Mouse (Mus musculus) cerebellum, postnatal 25 days (tissue): ENCODE measurements around the gene Invs.
"Not testable (repeated sequence)": the region's sequence is repeated elsewhere in the genome, so short reads cannot be mapped to it uniquely, and the experiment has no call there.

Source experiments
- DNase-seq, 2 experiments: peaks; one replicate each; pipeline ENCODE4 v3.0.0; 2021; ENCODE audit warnings: mixed read lengths in 2 of 2

Invs gene

DNA sequence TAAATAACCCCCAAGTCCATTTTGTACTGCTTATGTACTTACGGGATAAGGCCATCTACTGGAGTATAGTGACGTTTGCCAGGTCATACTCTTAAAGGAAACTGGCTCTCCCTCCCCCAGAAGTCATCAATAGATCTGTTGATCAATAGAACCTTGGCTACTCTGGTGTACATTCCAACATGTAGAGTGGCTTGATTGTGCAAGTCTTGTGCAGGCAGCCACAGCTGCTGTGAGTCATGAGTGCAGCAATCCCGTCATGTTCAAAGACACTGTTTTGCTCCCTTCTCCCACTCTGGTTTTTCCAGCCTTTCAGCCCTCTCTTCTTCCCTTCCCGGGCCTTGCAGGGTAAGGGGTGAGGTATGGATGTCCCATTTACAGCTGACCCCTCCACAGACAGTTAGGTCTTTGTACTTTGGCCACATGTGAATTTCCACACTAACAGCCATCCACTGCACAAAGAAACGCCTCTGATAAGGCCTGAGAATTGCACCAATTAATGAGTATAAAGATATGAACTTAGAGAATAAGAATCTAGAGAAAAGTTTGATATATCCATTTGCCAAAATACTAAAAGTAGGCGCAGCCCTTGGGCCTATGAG lies 53.0 kb downstream of the Invs start:
- DNase-seq, result no peak

DNA sequence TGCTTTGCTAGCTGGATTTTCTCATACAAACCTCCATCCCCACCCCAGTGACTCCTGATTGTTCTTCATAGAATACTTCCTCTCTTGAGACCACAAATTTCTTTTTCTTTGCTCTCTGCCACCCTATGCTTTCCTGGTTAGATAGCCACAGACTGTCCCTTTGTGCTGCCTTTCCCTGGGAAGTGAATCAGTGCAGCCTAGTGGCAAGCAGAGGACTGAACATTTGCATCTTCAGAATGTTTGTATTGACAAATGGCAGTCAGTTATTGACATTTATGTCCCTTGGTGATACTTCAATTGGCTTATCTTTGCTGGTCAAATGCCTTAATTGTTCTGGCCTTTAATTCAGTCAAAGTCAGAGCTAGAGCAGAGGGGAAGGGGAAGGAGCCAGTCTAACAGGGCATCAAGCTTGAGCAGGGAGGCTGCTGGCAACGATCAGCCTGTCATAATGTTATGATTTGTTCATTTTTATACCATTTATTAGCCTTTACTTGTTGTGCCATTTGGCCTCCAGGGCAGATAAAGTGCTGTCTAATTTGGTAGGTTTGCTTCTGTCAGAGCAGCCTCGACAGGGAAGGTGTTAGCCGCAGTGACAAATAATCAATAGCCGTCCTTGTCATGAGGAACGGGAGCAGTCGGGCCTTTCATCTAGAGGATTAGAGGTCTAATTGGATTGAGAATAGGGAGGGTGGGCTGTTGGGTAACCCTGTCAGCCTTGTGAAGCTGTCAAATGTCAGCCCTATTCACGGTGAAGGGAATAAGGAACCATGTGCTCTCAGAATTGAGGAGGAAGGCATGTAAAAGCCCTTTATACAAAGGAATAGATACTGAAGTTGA lies 55.6 kb downstream of the Invs start:
- DNase-seq, result no peak

- no peak for DNase-seq
Measured at GRCm38 (mm10) chr4:48342705-48343104, 63.1 kb downstream of the Invs start.

GRCm38 (mm10) chr4:48362367-48362766 lies 82.8 kb downstream of the Invs start:
- no peak for DNase-seq

DNA sequence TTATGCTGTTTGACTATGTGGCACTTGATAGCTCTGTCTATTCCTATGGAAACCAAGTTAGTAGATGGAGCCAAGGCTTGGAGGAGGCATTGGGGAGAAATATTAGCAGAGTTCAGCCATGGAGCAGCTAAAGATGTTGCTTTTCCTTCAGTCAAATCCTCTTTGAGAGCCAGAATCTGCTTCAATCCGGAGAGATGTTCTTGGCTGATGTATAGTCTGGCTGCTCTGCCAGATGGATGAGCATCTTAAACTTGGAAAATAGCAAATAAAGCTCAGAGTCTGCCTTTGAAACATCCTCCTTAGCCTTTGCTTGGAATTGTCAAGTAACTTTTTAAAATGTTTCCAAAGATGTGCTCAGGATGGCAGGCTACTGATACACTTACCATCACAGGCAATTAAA lies 91.5 kb downstream of the Invs start:
- DNase-seq, result no peak

DNA sequence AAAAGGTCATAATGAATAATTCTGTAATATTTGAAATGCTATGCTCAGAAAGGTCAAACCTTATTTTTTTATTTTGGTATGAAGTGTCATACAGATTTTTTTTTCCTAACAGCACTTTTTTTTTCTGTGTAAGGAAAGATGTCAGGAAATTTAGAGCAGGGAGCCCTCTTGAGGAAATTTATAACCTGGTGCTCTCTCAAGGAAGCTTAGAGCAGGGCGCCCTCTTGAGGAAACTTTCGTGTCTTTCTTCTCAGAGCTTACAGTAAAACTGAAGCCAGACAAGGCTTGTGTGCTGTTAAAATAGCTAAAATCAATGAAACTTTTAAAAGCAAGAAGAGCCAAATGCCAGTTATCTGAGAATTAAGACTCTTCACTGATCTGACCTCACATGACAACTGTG lies 101.4 kb downstream of the Invs start:
- peak; percentile 66 to 84 for DNase-seq

- no peak for DNase-seq
Measured at GRCm38 (mm10) chr4:48382506-48382905, 102.9 kb downstream of the Invs start.

GRCm38 (mm10) chr4:48396949-48397348 lies 117.4 kb downstream of the Invs start:
- no peak for DNase-seq

- no peak for DNase-seq
Measured at GRCm38 (mm10) chr4:48403066-48403640, 123.6 kb downstream of the Invs start.

GRCm38 (mm10) chr4:48405724-48406491 lies 126.3 kb downstream of the Invs start:
- not testable (repeated sequence) for DNase-seq

- peak; percentile 54 to 71 for DNase-seq
Measured at GRCm38 (mm10) chr4:48407350-48408039, 127.9 kb downstream of the Invs start.

DNA sequence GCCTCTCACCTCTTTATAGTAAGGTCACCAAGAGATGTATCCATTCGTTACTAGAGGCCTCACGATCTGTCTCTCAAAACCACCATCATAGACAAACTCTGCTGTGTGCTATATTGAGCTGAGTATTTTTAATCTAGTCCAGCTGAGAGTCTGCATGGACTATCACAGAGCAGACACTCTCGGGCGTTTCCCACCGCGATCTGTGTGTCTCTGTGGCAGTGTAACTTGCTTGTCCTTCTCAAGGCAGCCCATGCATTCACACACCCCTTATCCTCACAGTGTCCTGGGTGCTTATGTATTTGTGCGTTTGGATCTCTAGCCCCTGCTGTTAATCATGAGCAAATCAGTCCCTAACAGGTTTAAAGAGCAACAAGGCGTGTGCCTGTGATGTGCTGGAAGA lies 133.9 kb downstream of the Invs start:
- no peak for DNase-seq

DNA sequence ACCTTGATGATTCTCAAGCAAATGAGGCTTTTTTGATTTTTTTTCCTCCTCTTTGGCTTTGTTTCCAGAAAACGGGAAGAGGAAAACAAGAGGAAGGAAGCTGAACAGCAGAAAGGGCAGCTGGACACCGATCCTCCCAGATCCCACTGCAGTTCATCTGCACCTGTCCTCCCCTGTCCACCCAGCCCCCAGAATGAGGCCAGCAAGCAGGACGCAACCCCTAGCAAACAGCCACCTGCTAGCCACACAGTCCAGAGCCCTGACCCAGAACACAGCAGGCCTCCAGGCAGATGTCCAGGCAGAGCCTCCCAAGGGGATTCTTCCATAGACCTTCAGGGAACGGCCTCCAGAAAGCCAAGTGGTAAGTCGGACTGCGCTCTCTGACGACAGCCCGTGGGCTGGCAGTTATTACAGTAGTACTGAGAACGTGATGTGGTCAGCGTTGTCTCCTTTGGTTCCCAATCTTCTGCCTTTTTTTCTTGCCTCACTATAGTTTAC lies 136.3 kb downstream of the Invs start:
- DNase-seq, result peak in 1 of 2 experiments; percentile 37

GRCm38 (mm10) chr4:48418831-48419468 lies 139.4 kb downstream of the Invs start:
- DNase-seq, result no peak

GRCm38 (mm10) chr4:48422633-48423032 lies 143.1 kb downstream of the Invs start:
- no peak for DNase-seq

- DNase-seq, result no peak
Measured at GRCm38 (mm10) chr4:48423738-48424137, 144.2 kb downstream of the Invs start.

DNA sequence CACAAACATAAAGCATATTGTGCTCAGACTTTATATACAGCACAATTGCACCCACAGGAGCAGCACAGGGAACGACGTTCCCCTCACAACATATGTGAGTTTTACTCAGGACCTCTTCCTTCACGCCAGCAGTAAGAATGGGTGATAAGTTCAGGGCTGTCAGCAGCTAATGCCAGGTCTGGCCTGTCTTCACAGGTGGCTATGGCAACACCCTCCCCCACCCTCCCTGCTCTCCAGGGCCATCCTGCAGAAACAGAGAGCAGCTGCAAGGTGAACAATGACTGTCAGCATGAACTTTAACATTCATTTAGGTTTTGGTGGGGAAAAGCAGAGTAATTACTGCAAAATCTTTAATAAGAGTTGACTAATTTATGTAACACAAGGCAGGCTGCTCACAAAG lies 147.9 kb downstream of the Invs start:
- DNase-seq, result no peak

DNA sequence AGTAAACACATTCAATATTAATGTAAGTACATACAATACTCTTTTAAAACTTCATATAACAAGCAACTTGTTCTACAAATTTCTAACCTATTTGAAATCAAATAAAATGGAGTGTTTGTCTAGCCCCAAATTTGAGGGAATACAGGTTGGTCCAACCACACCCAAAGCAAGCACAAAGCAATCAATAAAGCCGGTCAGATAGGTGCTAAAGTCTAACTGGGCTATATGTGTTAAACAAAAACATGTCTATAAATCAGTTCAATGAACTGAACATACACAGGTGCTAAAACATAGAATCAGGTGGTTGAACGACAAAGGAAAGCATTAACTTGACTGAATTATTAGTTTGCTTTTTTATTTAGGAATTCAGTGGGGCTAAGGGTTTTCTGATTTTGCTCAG lies 148.5 kb downstream of the Invs start:
- no peak for DNase-seq

DNA sequence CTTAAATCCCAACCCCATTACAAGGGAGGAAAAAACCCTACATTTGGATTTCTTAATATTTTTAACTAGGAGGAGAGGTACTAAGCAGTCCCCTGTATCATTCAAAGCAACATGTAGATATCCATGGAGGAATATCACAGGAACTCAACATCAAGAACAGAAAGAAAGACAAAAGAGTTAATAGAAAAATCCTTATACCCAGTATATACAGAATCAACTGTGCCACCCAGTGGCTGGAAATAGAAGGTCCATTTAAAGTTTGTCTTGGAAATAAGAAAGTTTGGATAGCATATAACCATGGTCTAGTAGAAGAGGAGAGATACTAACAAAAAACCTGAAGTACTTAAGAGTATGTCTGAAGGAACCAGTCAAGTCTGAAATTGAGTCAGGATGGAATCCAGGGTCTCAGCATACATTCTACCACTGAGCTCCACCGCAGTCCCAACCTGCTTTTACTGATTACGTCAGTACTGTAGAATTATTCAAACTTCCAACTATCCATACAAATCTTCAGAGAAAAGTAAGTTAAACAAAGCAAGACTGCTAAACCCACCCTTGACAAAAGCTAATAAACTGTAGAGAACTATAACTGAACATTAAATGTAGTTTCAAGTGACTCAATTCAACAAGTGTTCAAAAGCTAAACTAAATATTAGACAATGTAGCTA lies 174.7 kb downstream of the Invs start:
- no peak for DNase-seq

GRCm38 (mm10) chr4:48458436-48458835 lies 178.9 kb downstream of the Invs start:
- no peak for DNase-seq

DNA sequence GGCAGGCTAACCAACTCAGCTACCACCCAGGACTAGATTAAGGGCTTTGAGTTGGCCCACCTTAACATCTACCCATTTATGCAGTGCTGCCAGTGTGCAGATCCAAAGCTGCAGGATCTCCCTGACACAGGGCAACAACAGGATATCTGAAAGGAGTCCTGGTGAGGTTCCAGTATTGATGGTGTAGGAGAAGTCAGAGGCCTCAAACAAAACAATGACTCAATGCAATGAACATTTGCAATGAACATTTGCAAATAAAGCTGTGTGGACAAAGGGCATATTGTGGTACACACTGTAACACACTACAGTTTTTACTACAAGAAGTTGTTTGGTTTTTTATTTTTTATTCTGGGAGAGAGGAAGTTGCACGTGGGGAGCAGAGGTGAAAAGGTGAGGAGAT lies 181.5 kb downstream of the Invs start:
- DNase-seq, result no peak
